Mouse (Mus musculus) cortical plate, adult 2 months (tissue): ENCODE results near the gene Cdk16.

Experiments
- CTCF ChIP-seq: fragments of 200-500 bp; IDR thresholded peaks from 2 replicates; pipeline ENCODE4 v1.5.1; 2011; ENCODE audit warnings: mild to moderate bottlenecking, control low read depth, low read length; ENCODE audit not compliant: insufficient read depth; ENCODE audit errors: extremely low read depth
- POLR2A ChIP-seq: fragments of 200-500 bp; IDR thresholded peaks from 2 replicates; pipeline ENCODE4 v1.6.1; 2011; ENCODE audit warnings: mild to moderate bottlenecking, low read length, control low read depth; ENCODE audit not compliant: insufficient read depth; ENCODE audit errors: extremely low read depth

DNA sequence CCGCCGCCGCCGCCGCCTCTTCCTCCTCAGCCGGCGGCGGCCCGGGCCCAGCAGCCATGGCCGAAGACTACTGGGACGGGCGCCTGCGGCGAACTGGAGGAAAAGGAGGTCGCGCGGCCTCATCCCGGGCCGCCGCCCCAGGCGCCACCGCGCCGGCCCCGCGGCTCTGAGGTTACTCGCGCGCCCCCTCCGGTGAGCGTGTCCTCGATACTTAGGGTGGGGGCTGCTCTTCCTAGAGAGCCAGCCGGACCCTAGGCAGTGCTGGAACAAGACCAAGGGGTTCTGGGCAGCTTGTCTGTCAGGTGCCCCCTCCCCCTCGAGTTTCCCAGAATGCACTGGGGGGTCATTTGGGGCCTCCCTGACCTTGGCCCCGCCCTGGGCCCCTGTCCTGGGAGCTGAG, 861 bp downstream of the Cdk16 start:
- TF ChIP-seq POLR2A (no peak), CTCF (no peak)
